Mouse (Mus musculus): ENCODE data around the gene Vmn1r214. TPM values are rescaled to one million over a fixed set of nuclear protein-coding genes. Genes with fewer than 3 reads are reported as not detected.

Vmn1r214 gene
- not detected in 2 replicates for polyA plus RNA-seq (2015; fragmentation: Nextera tagmentation; extraction: Ambion mirVana)

DNA sequence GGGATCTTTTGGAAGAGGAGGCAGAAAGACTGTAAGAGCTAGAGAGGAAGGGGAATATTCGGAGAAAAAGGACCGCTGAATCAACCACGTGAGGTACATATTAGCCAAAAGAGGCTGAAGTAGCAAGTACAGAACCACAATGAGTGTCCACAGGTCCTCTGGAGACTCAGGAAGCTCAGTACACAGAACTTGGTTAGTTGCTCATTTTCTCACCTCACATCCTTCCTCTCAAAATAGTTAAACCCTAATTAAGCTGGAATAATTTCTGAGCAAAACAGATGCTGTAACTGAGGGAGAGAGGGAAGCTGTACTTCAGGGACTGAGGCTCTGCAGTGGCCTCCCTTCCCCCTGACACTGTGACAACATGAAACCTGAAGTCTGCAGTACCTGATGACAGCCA, at the start of gene Vmn1r214:
Vmn1r214 (plus strand) TSS at position 301 of the 400 bp plus-strand sequence.
- H3K9me3 ChIP-seq (replicated peaks): no peaks in the 10 kb centered on the region
- WGBS (ENCODE audit: insufficient replicate concordance): 58% methylated on average over 3 of the region's 3 CpGs
- no peak within 1 kb of the TSS for H3K9ac ChIP-seq
- H3K27me3 ChIP-seq: no peaks in the 10 kb centered on the region
- H3K36me3 ChIP-seq (replicated peaks): no peaks in the 10 kb centered on the region
- no peak for ATAC-seq (ENCODE audit: insufficient read depth)
- no peak within 1 kb of the TSS for H3K27ac ChIP-seq (replicated peaks)
- H3K4me3 ChIP-seq (replicated peaks): no peak within 1 kb of the TSS
- H3K4me2 ChIP-seq: no peak within 1 kb of the TSS
- no peaks in the 10 kb centered on the region for H3K4me1 ChIP-seq (replicated peaks)

DNA sequence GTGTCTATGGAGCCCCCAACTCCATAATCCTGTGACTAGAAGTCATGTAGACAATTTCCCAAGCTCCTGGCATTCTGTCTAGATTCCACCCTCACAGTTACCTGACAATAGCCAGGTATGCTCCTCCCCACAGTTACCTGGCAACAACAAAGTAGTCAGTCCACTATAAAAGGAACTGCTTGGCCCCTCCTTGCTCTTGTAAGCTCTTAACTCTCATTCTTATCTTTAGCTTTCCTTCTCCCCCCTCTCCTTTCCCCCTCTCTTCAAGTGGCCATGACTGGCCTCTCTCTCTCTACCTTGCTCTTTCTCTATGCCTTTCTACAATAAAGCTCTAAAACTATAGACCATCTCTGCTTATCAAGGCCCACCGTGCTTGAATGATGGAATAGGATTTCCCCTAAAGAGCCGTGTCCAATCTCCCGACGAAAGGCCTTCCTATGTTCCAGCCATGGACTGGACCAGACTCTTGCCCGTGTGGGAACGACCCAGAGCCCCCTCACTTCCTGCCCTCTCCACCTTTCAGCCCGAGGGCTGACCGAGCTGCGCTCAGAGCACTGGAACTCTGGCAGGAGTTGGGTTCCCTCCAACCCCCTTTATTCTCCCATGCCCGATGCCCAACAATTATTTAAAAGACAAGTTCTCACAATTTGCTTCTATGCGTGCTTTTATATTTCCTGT, 39.9 kb upstream of the Vmn1r214 start:
- no peaks in the 10 kb centered on the region for H3K27me3 ChIP-seq
- no peak overlapping the region for H3K9ac ChIP-seq
- H3K36me3 ChIP-seq (replicated peaks): no peaks in the 10 kb centered on the region
- H3K27ac ChIP-seq (replicated peaks): no peak overlapping the region
- H3K4me2 ChIP-seq: no peak overlapping the region
- H3K9me3 ChIP-seq (replicated peaks): no peaks in the 10 kb centered on the region
- H3K4me1 ChIP-seq (replicated peaks): no peaks in the 10 kb centered on the region
- 66% methylated on average over 11 of the region's 11 CpGs for WGBS (ENCODE audit: insufficient replicate concordance)
- no peak overlapping the region for H3K4me3 ChIP-seq (replicated peaks)
- ATAC-seq (ENCODE audit: insufficient read depth): no peak

DNA sequence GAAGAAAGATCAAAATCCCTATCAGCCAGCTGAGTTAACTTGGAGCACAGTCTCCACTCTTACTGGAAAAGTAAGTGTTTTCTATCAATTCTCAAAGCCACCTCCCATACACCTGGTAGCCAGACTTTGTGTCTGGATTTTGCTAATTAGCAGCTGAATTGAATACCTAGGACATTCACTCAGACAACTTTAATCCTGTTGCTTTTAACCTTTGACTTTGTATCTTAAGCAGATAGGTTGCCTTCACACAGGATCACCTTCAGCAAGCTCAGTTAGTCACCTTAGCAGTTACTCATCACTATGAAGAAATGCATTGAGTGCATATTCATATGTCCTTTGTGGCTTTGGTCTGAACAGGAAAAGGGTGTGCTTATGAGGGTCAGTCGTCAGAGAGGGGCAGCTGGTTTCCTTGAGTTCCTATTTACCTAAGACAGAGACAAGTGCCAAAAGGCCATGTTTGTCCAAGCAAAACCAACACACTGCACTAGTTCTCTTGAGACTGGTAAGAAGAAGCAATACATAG, 38.0 kb upstream of the Vmn1r214 start:
- no peaks in the 10 kb centered on the region for H3K9me3 ChIP-seq (replicated peaks)
- H3K27ac ChIP-seq (replicated peaks): no peak overlapping the region
- no peak overlapping the region for H3K9ac ChIP-seq
- no peaks in the 10 kb centered on the region for H3K4me1 ChIP-seq (replicated peaks)
- ATAC-seq (ENCODE audit: insufficient read depth): no peak
- H3K27me3 ChIP-seq: no peaks in the 10 kb centered on the region
- WGBS (ENCODE audit: insufficient replicate concordance): 41% methylated on average over 1 of the region's 1 CpGs
- H3K4me3 ChIP-seq (replicated peaks): no peak overlapping the region
- H3K36me3 ChIP-seq (replicated peaks): no peaks in the 10 kb centered on the region
- no peak overlapping the region for H3K4me2 ChIP-seq

DNA sequence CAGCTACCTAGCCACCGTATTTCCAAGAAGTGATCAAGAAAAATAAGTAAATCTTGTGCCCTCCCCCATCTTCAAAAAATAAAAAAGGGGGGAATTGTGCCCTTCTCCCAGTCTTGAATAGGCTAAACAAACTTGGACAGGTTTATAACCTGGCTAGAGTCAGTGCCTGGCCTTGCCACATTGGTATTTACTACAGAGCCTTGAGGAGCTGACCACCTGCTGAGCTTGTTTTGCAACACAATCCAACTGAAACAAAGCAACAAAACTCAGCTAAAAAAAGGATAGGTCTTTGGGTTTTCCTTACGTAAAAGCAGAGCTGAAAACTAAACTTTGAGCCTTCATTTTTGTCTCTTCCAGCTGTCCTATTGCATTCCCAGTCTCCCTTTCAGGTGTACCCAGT, 37.5 kb upstream of the Vmn1r214 start:
- 46% methylated on average over 2 of the region's 2 CpGs for WGBS (ENCODE audit: insufficient replicate concordance)
- H3K27me3 ChIP-seq: no peaks in the 10 kb centered on the region
- no peak overlapping the region for H3K4me2 ChIP-seq
- H3K4me3 ChIP-seq (replicated peaks): no peak overlapping the region
- no peak overlapping the region for H3K27ac ChIP-seq (replicated peaks)
- H3K4me1 ChIP-seq (replicated peaks): no peaks in the 10 kb centered on the region
- ATAC-seq (ENCODE audit: insufficient read depth): no peak
- H3K9me3 ChIP-seq (replicated peaks): no peaks in the 10 kb centered on the region
- H3K36me3 ChIP-seq (replicated peaks): no peaks in the 10 kb centered on the region
- H3K9ac ChIP-seq: no peak overlapping the region

DNA sequence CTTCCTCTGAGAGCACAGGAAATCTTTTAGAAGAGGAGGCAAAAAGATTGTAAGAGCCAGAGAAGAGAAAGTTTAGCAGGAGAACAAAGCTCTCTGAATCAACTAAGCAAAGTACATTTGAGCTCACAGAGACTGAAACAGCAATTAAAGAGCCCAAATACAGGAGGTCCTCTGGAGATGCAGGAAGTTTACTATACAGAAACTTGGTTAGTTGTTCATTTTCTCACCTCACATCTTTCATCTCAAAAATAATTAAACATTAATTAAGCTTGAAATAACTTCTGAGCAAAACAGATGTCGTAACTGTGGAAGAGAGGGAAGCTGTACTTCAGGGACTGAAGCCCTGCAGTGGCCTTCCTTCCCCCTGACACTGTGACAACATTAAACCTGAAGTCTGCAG, 22.9 kb upstream of the Vmn1r214 start, which contains the start of gene Vmn1r213:
Vmn1r213 (plus strand) TSS at position 301 of the 400 bp plus-strand sequence.
- Histone ChIP-seq H3K36me3 (replicated peaks) (no peaks in the 10 kb centered on the region), H3K27me3 (no peaks in the 10 kb centered on the region), H3K27ac (replicated peaks) (no peak within 1 kb of the TSS), H3K4me2 (no peak within 1 kb of the TSS), H3K9ac (no peak within 1 kb of the TSS), H3K4me3 (replicated peaks) (no peak within 1 kb of the TSS), H3K9me3 (replicated peaks) (no peaks in the 10 kb centered on the region), H3K4me1 (replicated peaks) (no peaks in the 10 kb centered on the region)
- no peak for ATAC-seq (ENCODE audit: insufficient read depth)
- 48% methylated on average over 1 of the region's 1 CpGs for WGBS (ENCODE audit: insufficient replicate concordance)

DNA sequence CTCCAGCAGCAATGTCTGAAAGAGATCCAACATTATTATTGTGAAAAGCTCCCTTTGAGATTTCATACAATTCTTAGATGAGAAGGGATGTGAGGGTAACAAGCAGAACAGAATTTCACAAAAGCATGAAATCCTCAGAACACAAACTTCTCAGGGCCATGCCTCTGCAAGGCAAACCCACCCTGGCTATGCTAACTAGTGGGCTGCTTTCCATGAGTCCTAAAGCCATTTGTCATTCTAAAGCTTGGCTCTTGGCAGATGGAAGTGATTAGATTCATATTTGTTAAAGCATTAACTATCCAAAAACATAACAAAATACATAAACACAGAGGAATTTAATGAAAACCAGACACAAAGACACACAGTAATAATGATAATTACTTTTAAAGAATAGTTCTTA, 12.1 kb upstream of the Vmn1r214 start:
- H3K4me1 ChIP-seq (replicated peaks): no peaks in the 10 kb centered on the region
- no peak overlapping the region for H3K9ac ChIP-seq
- no peak overlapping the region for H3K27ac ChIP-seq (replicated peaks)
- H3K4me3 ChIP-seq (replicated peaks): no peak overlapping the region
- H3K27me3 ChIP-seq: no peaks in the 10 kb centered on the region
- ATAC-seq (ENCODE audit: insufficient read depth): no peak
- H3K36me3 ChIP-seq (replicated peaks): no peaks in the 10 kb centered on the region
- no peaks in the 10 kb centered on the region for H3K9me3 ChIP-seq (replicated peaks)
- H3K4me2 ChIP-seq: no peak overlapping the region

DNA sequence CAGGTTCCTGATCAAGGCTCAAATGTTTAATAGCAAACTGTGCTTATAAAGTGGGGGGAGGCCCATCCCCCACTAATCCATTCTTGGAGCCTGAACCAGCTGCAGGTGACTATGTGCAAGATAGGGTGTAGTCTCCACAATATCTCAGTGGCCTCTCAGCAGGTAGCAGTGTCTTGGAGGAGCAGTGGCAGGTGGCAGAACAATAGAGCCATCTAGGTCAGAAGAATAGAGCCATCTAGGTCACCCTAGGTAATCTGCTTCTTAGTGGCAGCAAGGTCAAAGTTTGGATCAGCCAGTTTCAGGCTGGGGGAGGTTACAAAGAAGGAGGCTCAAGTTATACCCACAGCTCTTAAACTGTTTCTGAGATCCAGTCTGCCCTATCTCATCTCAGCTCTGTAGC, 5.4 kb upstream of the Vmn1r214 start:
- Histone ChIP-seq H3K4me3 (replicated peaks) (no peak overlapping the region), H3K36me3 (replicated peaks) (no peaks in the 10 kb centered on the region), H3K9ac (no peak overlapping the region), H3K4me1 (replicated peaks) (no peaks in the 10 kb centered on the region), H3K27ac (replicated peaks) (no peak overlapping the region), H3K27me3 (no peaks in the 10 kb centered on the region), H3K9me3 (replicated peaks) (no peaks in the 10 kb centered on the region), H3K4me2 (no peak overlapping the region)
- ATAC-seq (ENCODE audit: insufficient read depth): no peak

DNA sequence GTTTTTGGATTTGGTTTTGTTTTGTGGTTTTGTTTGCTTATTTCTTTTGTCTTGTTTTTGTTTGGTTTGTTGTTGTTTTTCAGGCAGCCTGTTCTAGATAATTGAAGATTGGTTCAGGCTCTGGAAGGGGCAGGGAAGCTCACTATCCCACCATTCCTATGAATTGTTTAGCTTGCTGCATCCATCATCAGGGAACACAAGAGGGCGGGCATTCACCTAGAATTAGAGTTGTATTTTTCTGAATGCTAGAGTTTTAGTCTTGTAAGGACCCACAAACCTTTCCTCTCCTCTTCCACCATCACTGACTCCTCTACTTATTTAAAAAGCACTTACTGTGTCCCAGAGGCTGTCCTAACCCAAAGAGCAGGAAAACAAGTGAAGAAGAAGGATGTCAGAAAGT, 27.6 kb downstream of the Vmn1r214 start:
- no peaks in the 10 kb centered on the region for H3K27me3 ChIP-seq
- WGBS (ENCODE audit: insufficient replicate concordance): 39% methylated on average over 1 of the region's 1 CpGs

DNA sequence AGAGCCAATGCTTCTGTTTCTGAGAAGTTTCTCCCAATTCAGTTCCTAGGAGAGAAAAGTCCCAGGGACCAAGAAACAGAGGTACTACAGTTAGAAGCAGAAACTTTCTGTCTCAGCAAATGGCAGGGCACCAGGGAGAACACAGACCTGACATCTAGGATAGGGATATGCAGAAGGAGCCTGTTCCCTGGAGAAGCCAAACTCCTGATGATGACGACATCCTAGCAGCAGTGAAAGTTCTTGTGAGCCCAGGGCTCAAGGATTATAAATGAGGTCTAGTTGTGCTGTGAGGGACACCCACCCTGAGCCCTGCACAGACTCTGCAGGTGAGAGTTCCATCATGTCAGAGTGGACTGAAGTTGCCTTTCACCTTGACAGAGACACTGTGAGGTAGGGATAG, 37.5 kb downstream of the Vmn1r214 start, which contains the start of gene Vmn1r215:
Vmn1r215 (plus strand) TSS at position 301 of the 400 bp plus-strand sequence.
- no peak for ATAC-seq (ENCODE audit: insufficient read depth)
- Histone ChIP-seq H3K9ac (no peak within 1 kb of the TSS), H3K4me2 (no peak within 1 kb of the TSS), H3K36me3 (replicated peaks) (no peaks in the 10 kb centered on the region), H3K4me3 (replicated peaks) (no peak within 1 kb of the TSS), H3K27ac (replicated peaks) (no peak within 1 kb of the TSS), H3K4me1 (replicated peaks) (no peaks in the 10 kb centered on the region), H3K9me3 (replicated peaks) (no peaks in the 10 kb centered on the region), H3K27me3 (no peaks in the 10 kb centered on the region)
- 38% methylated on average over 1 of the region's 1 CpGs for WGBS (ENCODE audit: insufficient replicate concordance)

More for the DNA sequence above, 27.6 kb downstream of the Vmn1r214 start:
- Histone ChIP-seq H3K4me3 (replicated peaks) (no peak overlapping the region), H3K36me3 (replicated peaks) (no peaks in the 10 kb centered on the region), H3K4me2 (no peak overlapping the region), H3K27ac (replicated peaks) (no peak overlapping the region), H3K9ac (no peak overlapping the region), H3K9me3 (replicated peaks) (no peaks in the 10 kb centered on the region), H3K4me1 (replicated peaks) (no peaks in the 10 kb centered on the region)
- ATAC-seq (ENCODE audit: insufficient read depth): no peak

DNA sequence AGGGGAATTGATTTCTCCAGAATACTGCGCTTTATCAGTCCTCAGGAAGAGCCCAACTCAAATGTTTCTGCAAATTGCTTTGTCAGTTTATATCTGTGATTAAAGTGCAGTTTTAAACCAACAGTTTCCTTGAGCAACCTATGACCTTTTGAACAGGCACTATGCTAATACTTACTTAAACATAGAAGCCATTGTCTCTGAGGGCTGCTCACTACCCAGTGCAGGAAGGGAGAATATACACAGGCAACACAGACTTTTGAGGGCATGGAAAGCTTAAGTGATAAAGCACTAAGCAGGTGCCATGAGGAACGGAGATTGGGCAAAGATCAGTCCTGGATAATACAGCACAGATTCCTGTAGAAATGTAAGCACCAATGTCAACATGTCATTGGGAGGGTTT, 39.1 kb downstream of the Vmn1r214 start:
- H3K27ac ChIP-seq (replicated peaks): no peak overlapping the region
- H3K4me3 ChIP-seq (replicated peaks): no peak overlapping the region
- no peak overlapping the region for H3K4me2 ChIP-seq
- H3K9ac ChIP-seq: no peak overlapping the region
- 54% methylated on average over 2 of the region's 2 CpGs for WGBS (ENCODE audit: insufficient replicate concordance)
- no peaks in the 10 kb centered on the region for H3K36me3 ChIP-seq (replicated peaks)
- no peaks in the 10 kb centered on the region for H3K27me3 ChIP-seq
- no peak for ATAC-seq (ENCODE audit: insufficient read depth)
- no peaks in the 10 kb centered on the region for H3K4me1 ChIP-seq (replicated peaks)
- H3K9me3 ChIP-seq (replicated peaks): no peaks in the 10 kb centered on the region

Measured in liver, embryonic 15.5 days (tissue).